In genomic region chr11:25142833-25143232, GRCm38 (mm10) we compare ENCODE assay signal across 14 mouse cellular contexts.
"Had no signal": no experiment of that assay in that cellular context is flagged by ENCODE, and none has a peak within 500 bp of the region (broad histone marks: within the 10 kb centered on the region; RNA-seq: fewer than 3 reads in every experiment).

No protein-coding gene starts in this region.

- DNase-seq: lung, adult 18-20 months; lung, embryonic 14.5 days; lung, postnatal 10 days; lung, postnatal 4 days; midbrain, embryonic 14.5 days; right cerebral cortex, postnatal 14 days; thymus, adult 18-20 months; thymus, postnatal 14 days; thymus, postnatal 36 days had no signal

- ATAC-seq: midbrain, embryonic 16.5 days had no signal

- H3K9ac ChIP-seq: liver, embryonic 14.5 days; lung, embryonic 14.5 days; neural tube, embryonic 12.5 days had no signal

- H3K4me2 ChIP-seq: lung, embryonic 14.5 days; neural tube, embryonic 12.5 days had no signal

- H3K4me1 ChIP-seq: midbrain, embryonic 10.5 days; neural tube, embryonic 12.5 days had no signal

- H3K4me3 ChIP-seq: midbrain, embryonic 10.5 days; myocyte; neural tube, embryonic 12.5 days had no signal

- H3K36me3 ChIP-seq: midbrain, embryonic 10.5 days; neural tube, embryonic 12.5 days had no signal

- H3K27me3 ChIP-seq: neural tube, embryonic 12.5 days had no signal

- H3K27ac ChIP-seq: liver, embryonic 14.5 days; midbrain, embryonic 10.5 days; neural tube, embryonic 12.5 days had no signal

- H3K9me3 ChIP-seq: midbrain, embryonic 10.5 days; neural tube, embryonic 12.5 days had no signal
